In genomic region chr11:63844701-63845100, GRCm38 (mm10) we compare ENCODE assay signal across 28 mouse cellular contexts.
DNase-seq lines count a peak whose midpoint lies in the region; ATAC-seq lines count a peak whose summit lies in the region.
"Had no signal": no experiment of that assay in that cellular context is flagged by ENCODE, and none has a peak within 500 bp of the region (broad histone marks: within the 10 kb centered on the region; RNA-seq: fewer than 3 reads in every experiment).

No protein-coding gene starts in this region.

- H3K9me3 ChIP-seq in hindbrain, embryonic 15.5 days: no peaks in the 10 kb centered on the region
- H3K9me3 ChIP-seq in hindbrain, embryonic 14.5 days (ENCODE audit: control insufficient read depth, low read length): no peaks in the 10 kb centered on the region
- no peaks in the 10 kb centered on the region for H3K9me3 ChIP-seq in embryonic facial prominence, embryonic 12.5 days
- no peaks in the 10 kb centered on the region for H3K9me3 ChIP-seq in limb, embryonic 11.5 days (ENCODE audit: control insufficient read depth, low read length)
- no peaks in the 10 kb centered on the region for H3K9me3 ChIP-seq in neural tube, embryonic 15.5 days (replicated peaks)
- H3K9me3 ChIP-seq in forebrain, embryonic 13.5 days (replicated peaks): no peaks in the 10 kb centered on the region
- H3K9me3 ChIP-seq: embryonic facial prominence, embryonic 15.5 days; forebrain, embryonic 12.5 days; hindbrain, embryonic 10.5 days; midbrain, embryonic 15.5 days had no signal

- no peak for DNase-seq in hindbrain, embryonic 14.5 days (ENCODE audit: low spot score)
- peak; percentile 38 for DNase-seq in limb, embryonic 11.5 days (ENCODE audit: low spot score)
- no peak for DNase-seq in cerebellum, adult 11-12 months
- DNase-seq: adrenal gland, postnatal 14 days; cerebellum, adult 11 months; cerebellum, postnatal 10 days; heart, postnatal 14 days; kidney, adult 9 months; kidney, postnatal 10 days; layer of hippocampus, postnatal 36 days; liver; lung, adult 2 months; lung, postnatal 10 days; thymus, adult 2 months; thymus, postnatal 36 days had no signal

- no peak overlapping the region for H3K4me3 ChIP-seq in hindbrain, embryonic 15.5 days
- no peak overlapping the region for H3K4me3 ChIP-seq in hindbrain, embryonic 14.5 days (replicated peaks; ENCODE audit: low read length)
- H3K4me3 ChIP-seq in embryonic facial prominence, embryonic 12.5 days: no peak overlapping the region
- H3K4me3 ChIP-seq in limb, embryonic 11.5 days (ENCODE audit: low read depth, low read length): no peak overlapping the region
- no peak overlapping the region for H3K4me3 ChIP-seq in neural tube, embryonic 15.5 days (replicated peaks)
- H3K4me3 ChIP-seq in forebrain, embryonic 13.5 days: no peak overlapping the region
- H3K4me3 ChIP-seq: embryonic facial prominence, embryonic 15.5 days; forebrain, embryonic 12.5 days; hindbrain, embryonic 10.5 days; midbrain, embryonic 15.5 days had no signal

- no peak for ATAC-seq in hindbrain, embryonic 15.5 days (ENCODE audit: low FRiP score, low read depth)
- no peak for ATAC-seq in hindbrain, embryonic 14.5 days (ENCODE audit: low FRiP score)
- no peak for ATAC-seq in embryonic facial prominence, embryonic 12.5 days (ENCODE audit: insufficient number of reproducible peaks, insufficient read depth, low FRiP score, low TSS enrichment)
- no peak for ATAC-seq in limb, embryonic 11.5 days (ENCODE audit: insufficient number of reproducible peaks, low FRiP score, low TSS enrichment, low read depth)
- ATAC-seq in neural tube, embryonic 15.5 days (ENCODE audit: low FRiP score): no peak
- ATAC-seq in forebrain, embryonic 13.5 days: no peak
- ATAC-seq: hindbrain, postnatal 0 days; intestine, postnatal 0 days; midbrain, embryonic 15.5 days; Patski had no signal

- no peaks in the 10 kb centered on the region for H3K27me3 ChIP-seq in hindbrain, embryonic 15.5 days
- no peaks in the 10 kb centered on the region for H3K27me3 ChIP-seq in hindbrain, embryonic 14.5 days (ENCODE audit: control insufficient read depth, insufficient read depth, low read length)
- no peaks in the 10 kb centered on the region for H3K27me3 ChIP-seq in embryonic facial prominence, embryonic 12.5 days
- H3K27me3 ChIP-seq in limb, embryonic 11.5 days (ENCODE audit: control insufficient read depth, insufficient read depth, low read length): no peaks in the 10 kb centered on the region
- no peaks in the 10 kb centered on the region for H3K27me3 ChIP-seq in neural tube, embryonic 15.5 days (replicated peaks)
- no peaks in the 10 kb centered on the region for H3K27me3 ChIP-seq in forebrain, embryonic 13.5 days
- H3K27me3 ChIP-seq: forebrain, embryonic 12.5 days; midbrain, embryonic 15.5 days had no signal

- H3K36me3 ChIP-seq in hindbrain, embryonic 15.5 days: no peaks in the 10 kb centered on the region
- H3K36me3 ChIP-seq in hindbrain, embryonic 14.5 days (replicated peaks; ENCODE audit: control insufficient read depth, insufficient read depth): no peaks in the 10 kb centered on the region
- no peaks in the 10 kb centered on the region for H3K36me3 ChIP-seq in embryonic facial prominence, embryonic 12.5 days
- no peaks in the 10 kb centered on the region for H3K36me3 ChIP-seq in limb, embryonic 11.5 days (ENCODE audit: control insufficient read depth, insufficient read depth, low read length)
- no peaks in the 10 kb centered on the region for H3K36me3 ChIP-seq in neural tube, embryonic 15.5 days
- no peaks in the 10 kb centered on the region for H3K36me3 ChIP-seq in forebrain, embryonic 13.5 days (ENCODE audit: poor library complexity, severe bottlenecking)
- H3K36me3 ChIP-seq: embryonic facial prominence, embryonic 15.5 days; forebrain, embryonic 12.5 days; hindbrain, embryonic 10.5 days; midbrain, embryonic 15.5 days had no signal

- no peak overlapping the region for H3K4me2 ChIP-seq in hindbrain, embryonic 15.5 days
- no peak overlapping the region for H3K4me2 ChIP-seq in hindbrain, embryonic 14.5 days (replicated peaks)
- no peak overlapping the region for H3K4me2 ChIP-seq in embryonic facial prominence, embryonic 12.5 days (replicated peaks)
- no peak overlapping the region for H3K4me2 ChIP-seq in limb, embryonic 11.5 days (ENCODE audit: low read depth, severe bottlenecking)
- no peak overlapping the region for H3K4me2 ChIP-seq in neural tube, embryonic 15.5 days
- H3K4me2 ChIP-seq in forebrain, embryonic 13.5 days: no peak overlapping the region
- H3K4me2 ChIP-seq: embryonic facial prominence, embryonic 15.5 days; forebrain, embryonic 12.5 days; midbrain, embryonic 15.5 days had no signal

- 0 out of 2 replicates have a peak overlapping the region, but pooled peaks have one; percentile 18 for H3K27ac ChIP-seq in hindbrain, embryonic 15.5 days (replicated peaks)
- H3K27ac ChIP-seq in hindbrain, embryonic 14.5 days: no peak overlapping the region
- peak overlapping the region; percentile 41; the same call in 1 of the 2 replicates for H3K27ac ChIP-seq in embryonic facial prominence, embryonic 12.5 days
- 0 out of 2 replicates have a peak overlapping the region, but pooled peaks have one; percentile 42 for H3K27ac ChIP-seq in limb, embryonic 11.5 days (replicated peaks; ENCODE audit: low read depth, low read length)
- 0 out of 2 replicates have a peak overlapping the region, but pooled peaks have one; percentile 18 for H3K27ac ChIP-seq in neural tube, embryonic 15.5 days (replicated peaks)
- no peak overlapping the region for H3K27ac ChIP-seq in forebrain, embryonic 13.5 days
- H3K27ac ChIP-seq: embryonic facial prominence, embryonic 15.5 days; forebrain, embryonic 12.5 days; hindbrain, embryonic 10.5 days; hindbrain, postnatal 0 days; liver, embryonic 14.5 days; macrophage; midbrain, embryonic 15.5 days had no signal

- H3K4me1 ChIP-seq in hindbrain, embryonic 15.5 days (replicated peaks): peaks cover 6% of the 10 kb centered on the region; the same call in 1 of the 2 replicates
- H3K4me1 ChIP-seq in hindbrain, embryonic 14.5 days (replicated peaks; ENCODE audit: control insufficient read depth, insufficient read depth, low read length): no peaks in the 10 kb centered on the region
- H3K4me1 ChIP-seq in embryonic facial prominence, embryonic 12.5 days: peaks cover 7% of the 10 kb centered on the region; the same call in 1 of the 2 replicates
- peaks cover 5% of the 10 kb centered on the region for H3K4me1 ChIP-seq in limb, embryonic 11.5 days (ENCODE audit: control insufficient read depth, insufficient read depth, low read length)
- H3K4me1 ChIP-seq in neural tube, embryonic 15.5 days: peaks cover 7% of the 10 kb centered on the region
- H3K4me1 ChIP-seq in forebrain, embryonic 13.5 days: no peaks in the 10 kb centered on the region
- H3K4me1 ChIP-seq: midbrain, embryonic 15.5 days had no signal

- WGBS in hindbrain, embryonic 15.5 days: 47% methylated on average over 8 of the region's 8 CpGs
- 61% methylated on average over 8 of the region's 8 CpGs for WGBS in hindbrain, embryonic 14.5 days
- WGBS in embryonic facial prominence, embryonic 12.5 days: 13% methylated on average over 8 of the region's 8 CpGs
- 28% methylated on average over 8 of the region's 8 CpGs for WGBS in limb, embryonic 11.5 days
- 37% methylated on average over 8 of the region's 8 CpGs for WGBS in neural tube, embryonic 15.5 days
- WGBS in forebrain, embryonic 13.5 days: 53% methylated on average over 8 of the region's 8 CpGs

- H3K9ac ChIP-seq in hindbrain, embryonic 15.5 days: no peak overlapping the region
- H3K9ac ChIP-seq in hindbrain, embryonic 14.5 days: no peak overlapping the region
- H3K9ac ChIP-seq in embryonic facial prominence, embryonic 12.5 days: no peak overlapping the region
- no peak overlapping the region for H3K9ac ChIP-seq in limb, embryonic 11.5 days (ENCODE audit: low read length)
- H3K9ac ChIP-seq in neural tube, embryonic 15.5 days (replicated peaks): no peak overlapping the region
- no peak overlapping the region for H3K9ac ChIP-seq in forebrain, embryonic 13.5 days
- H3K9ac ChIP-seq: embryonic facial prominence, embryonic 15.5 days; forebrain, embryonic 12.5 days; liver, embryonic 14.5 days; midbrain, embryonic 15.5 days had no signal

Comparison
In these comparisons a context has a peak if more than half of its experiments do, and no peak if none do; other contexts are left out.
1. H3K27ac ChIP-seq: peak in hindbrain, embryonic 15.5 days (single experiment), embryonic facial prominence, embryonic 12.5 days (single experiment), limb, embryonic 11.5 days (single experiment) and neural tube, embryonic 15.5 days (single experiment); none in hindbrain, embryonic 14.5 days (single experiment) and forebrain, embryonic 13.5 days (single experiment).